Mouse (Mus musculus): ENCODE results near the gene Nrg4.
"Not testable (repeated sequence)": the region's sequence is repeated elsewhere in the genome, so short reads cannot be mapped to it uniquely, and the experiment has no call there.

Nrg4 gene

DNA sequence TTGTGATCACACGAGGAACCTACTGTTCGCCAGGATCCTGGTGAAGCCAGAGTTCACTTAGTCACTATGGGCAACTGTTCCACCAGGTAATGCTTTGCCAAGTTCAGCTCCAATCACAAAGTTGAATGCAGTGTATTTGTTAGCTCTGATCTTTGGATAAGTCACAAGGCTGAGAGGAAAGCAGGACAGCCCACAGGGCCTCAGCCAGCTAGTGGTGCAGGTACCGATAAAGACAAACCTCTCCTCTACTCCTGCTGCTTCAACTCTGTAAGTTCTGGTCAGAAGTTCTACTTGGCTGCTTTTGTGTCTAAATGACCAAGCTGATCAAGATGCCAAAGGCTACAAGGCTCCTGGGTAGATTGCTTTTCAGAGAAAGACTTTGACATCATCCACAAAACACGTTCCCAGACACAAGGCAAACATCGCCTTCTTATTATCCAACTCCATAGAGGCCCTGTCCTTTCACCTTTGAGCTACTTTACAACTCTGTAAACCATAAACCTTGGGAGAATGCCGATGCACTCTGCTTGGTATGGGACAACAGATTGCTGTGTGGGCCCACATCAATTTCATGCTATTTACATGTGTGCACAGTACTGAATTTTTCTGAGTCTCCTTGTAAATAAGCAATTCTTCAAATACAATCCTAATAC, 75.9 kb downstream of the Nrg4 start:
- DNase-seq (ENCODE audit: low read depth), result no peak

GRCm38 (mm10) chr9:55248465-55248864, 78.2 kb downstream of the Nrg4 start:
- no peak for DNase-seq (ENCODE audit: low read depth)

- DNase-seq (ENCODE audit: low read depth), result no peak
These were observed 79.7 kb downstream of the Nrg4 start for GRCm38 (mm10) chr9:55246918-55247317.

DNA sequence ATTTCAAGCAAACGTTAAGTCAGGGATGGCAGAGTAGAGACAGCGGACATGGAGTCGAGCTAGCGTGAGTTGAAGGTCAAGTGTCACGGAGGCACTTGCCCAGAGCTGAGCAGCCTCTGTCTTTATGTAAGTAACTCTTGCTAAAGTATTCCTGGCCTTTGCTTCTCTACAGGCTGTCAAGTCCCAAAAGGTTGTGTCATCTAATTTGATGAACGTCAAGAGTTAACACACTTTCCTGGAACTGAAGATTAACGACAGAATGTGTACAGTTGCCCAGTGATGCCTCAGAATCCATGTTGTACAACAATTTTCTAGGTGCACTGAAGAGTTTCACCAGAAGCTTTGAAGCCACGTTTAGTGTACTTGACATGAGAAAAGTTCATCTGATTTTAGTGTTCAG, 80.2 kb downstream of the Nrg4 start:
- no peak for DNase-seq (ENCODE audit: low read depth)

- not testable (repeated sequence) for DNase-seq (ENCODE audit: low read depth)
These were observed 81.4 kb downstream of the Nrg4 start for GRCm38 (mm10) chr9:55245057-55245750.

DNA sequence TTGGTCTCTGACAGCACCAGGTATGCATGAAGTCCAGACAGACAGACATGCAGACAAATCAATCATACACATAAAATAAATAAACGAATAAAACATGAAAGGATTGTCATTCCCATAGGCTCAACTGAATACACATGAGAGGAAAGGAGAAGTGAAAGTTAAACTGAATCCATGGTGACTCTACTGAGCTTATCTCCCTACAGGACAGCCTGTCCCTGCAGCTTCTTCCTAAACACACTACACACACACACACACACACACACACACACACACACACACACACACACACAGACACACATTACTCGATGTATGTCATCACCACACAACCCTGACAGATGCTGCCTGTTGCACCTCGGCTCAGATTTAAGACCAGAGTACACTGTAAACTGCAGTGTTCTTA, 82.6 kb downstream of the Nrg4 start:
- no peak for DNase-seq (ENCODE audit: low read depth)

DNA sequence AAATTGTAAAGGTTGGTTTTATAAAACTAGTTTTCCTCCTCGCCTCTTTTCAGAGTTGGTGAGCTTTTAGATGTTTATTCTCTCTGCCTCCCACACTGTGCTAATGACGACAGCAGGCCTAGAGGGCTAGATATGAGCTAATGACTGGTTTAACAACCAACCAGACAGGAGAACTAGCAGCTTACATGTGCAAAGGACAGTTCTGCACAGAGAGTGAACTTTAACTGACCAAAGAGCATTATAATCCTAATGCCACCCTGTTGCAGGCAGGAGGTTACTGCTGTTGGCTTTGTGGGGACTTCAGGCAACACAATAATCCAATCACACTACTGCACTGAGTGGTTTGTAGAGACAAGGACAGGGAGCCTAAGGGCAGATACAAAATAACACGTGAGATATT, 83.4 kb downstream of the Nrg4 start:
- no peak for DNase-seq (ENCODE audit: low read depth)

- no peak for DNase-seq (ENCODE audit: low read depth)
These were observed 84.6 kb downstream of the Nrg4 start for GRCm38 (mm10) chr9:55241863-55242685.

- no peak for DNase-seq (ENCODE audit: low read depth)
These were observed 85.8 kb downstream of the Nrg4 start for GRCm38 (mm10) chr9:55240852-55241251.

GRCm38 (mm10) chr9:55236235-55237165, 90.1 kb downstream of the Nrg4 start:
- DNase-seq (ENCODE audit: low read depth), result no peak

DNA sequence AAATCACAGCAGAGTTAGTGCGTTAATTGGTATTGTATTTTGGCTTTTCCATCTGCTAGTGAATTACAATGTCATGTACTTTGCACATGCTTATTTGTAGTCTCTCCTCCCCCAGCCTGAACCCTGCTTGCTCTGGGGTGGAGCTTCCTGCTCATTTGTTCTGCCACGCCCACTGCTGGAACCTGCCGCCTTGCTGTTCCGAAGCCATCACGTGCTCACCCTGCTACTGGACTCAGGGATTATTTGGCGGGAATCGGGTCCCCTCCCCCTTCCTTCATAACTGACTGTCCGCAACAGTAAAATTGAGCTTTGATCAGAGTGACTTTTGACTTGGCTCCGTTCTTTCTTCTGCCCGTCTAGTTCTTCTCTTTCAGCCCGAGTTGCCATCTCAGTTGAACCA, 93.6 kb downstream of the Nrg4 start:
- DNase-seq (ENCODE audit: low read depth), result not testable (repeated sequence)

DNA sequence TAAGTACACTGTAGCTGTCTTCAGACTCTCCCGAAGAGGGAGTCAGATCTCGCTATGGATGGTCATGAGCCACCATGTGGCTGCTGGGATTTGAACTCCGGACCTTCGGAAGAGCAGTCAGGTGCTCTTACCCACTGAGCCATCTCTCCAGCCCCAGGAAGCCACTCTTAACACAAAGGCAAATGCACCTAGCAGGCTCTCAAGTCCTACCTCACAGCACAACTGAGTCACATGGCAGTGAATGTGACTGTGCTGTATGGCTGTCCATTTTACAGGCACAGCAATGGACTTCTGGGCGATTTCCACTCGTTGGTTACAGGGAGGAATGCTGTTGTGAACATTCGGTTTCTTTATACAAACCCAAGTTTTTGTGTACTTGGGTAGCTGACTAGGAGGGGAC, 94.1 kb downstream of the Nrg4 start:
- no peak for DNase-seq (ENCODE audit: low read depth)

GRCm38 (mm10) chr9:55232110-55232509, 94.5 kb downstream of the Nrg4 start:
- no peak for DNase-seq (ENCODE audit: low read depth)

GRCm38 (mm10) chr9:55231544-55231943, 95.1 kb downstream of the Nrg4 start:
- DNase-seq (ENCODE audit: low read depth), result no peak

DNA sequence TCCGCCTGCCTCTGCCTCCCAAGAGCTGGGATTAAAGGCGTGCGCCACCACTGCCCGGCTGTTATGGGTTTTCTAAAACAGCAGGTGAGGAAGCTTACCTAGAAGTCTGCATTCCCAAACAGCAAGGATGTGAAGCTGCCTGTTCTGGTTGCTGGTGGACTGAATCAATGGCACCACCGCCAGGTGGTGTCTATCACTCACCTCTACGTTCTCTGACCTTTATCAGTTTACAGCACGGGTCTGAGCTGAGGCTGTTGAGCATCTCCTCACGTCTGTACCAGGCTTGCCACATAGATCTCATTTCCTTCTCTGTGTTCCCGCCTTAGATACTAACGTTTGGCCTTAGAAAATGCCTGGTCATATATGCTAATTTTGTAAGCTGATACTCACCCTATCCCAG, 97.6 kb downstream of the Nrg4 start:
- DNase-seq (ENCODE audit: low read depth), result no peak

DNA sequence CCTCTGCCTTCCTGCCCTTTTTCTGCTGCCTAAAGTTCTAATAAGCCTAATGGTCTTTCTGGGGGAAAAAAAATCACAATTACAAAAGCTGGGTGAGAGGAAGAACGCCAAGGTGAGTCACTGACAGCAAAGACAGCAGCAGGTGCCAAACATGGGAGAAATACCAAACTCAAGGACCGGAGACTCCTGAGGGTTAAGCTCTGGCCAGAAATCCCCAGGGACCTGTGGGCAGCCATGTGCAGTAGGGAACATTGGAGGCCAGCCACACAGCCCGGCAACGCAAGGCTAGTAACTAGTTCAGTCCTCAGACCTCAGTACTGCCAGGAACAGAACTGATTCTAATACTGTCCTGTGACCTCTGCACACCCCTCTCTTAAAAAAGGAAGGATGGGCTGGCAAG, 98.5 kb downstream of the Nrg4 start:
- DNase-seq (ENCODE audit: low read depth), result no peak

DNA sequence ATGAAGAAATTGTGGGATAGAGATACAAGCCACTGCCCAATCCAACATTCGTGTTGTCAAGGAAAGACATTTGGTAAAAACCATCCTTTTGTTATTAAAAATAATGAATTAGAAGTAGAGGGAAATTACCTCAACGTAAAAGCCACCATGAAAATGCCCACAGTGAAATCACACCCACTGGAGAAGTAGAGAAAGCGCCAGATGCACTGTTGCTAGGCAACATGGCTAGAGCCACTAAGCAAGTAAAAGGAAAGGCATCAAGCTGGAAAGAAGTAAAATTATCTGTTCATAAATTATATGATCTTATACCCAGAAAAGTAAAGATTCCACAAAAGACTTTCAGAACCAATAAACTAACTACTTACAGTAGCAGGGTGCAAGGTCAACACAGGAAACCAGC, 100.4 kb downstream of the Nrg4 start:
- no peak for DNase-seq (ENCODE audit: low read depth)

- no peak for DNase-seq (ENCODE audit: low read depth)
These were observed 101.4 kb downstream of the Nrg4 start for GRCm38 (mm10) chr9:55225165-55225737.

- no peak for DNase-seq (ENCODE audit: low read depth)
These were observed 109.3 kb downstream of the Nrg4 start for GRCm38 (mm10) chr9:55217381-55217780.

DNA sequence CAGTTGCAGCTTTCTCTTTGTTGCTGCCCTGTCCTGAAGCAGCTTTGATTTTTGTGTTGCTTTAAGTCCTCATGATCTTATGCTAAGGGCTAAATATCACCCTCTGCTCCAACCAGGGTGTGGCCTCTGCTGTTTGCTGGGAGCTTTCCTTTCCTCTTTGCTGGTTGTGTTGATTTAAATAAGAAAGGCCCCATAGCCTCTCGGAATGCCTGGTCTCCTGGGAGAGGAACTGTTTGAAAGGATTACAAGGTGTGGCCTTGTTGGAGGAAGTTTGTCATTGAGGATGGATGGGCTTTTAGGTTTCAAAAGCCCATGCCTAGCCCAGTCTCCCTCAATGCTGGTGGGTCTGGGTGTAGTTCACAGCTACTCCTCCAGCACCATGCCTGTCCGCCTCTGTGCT, 110.6 kb downstream of the Nrg4 start:
- no peak for DNase-seq (ENCODE audit: low read depth)

- no peak for DNase-seq (ENCODE audit: low read depth)
These were observed 111.0 kb downstream of the Nrg4 start for GRCm38 (mm10) chr9:55215648-55216047.

GRCm38 (mm10) chr9:55215056-55215455, 111.6 kb downstream of the Nrg4 start:
- no peak for DNase-seq (ENCODE audit: low read depth)
